Mouse (Mus musculus) forebrain, embryonic 13.5 days (tissue): ENCODE data around the gene Lamtor5. TPM values are rescaled to one million over a fixed set of nuclear protein-coding genes. Genes with fewer than 3 reads are reported as not detected.
"Not testable (repeated sequence)": the region's sequence is repeated elsewhere in the genome, so short reads cannot be mapped to it uniquely, and the experiment has no call there.

Source experiments
- ATAC-seq: fragments of 200-750 bp; cut with Nextera tagmentation; 2 replicates; pipeline ENCODE4 v1.8.0; 2017
- H3K27ac ChIP-seq: fragments of 300-500 bp; sonication (generic); 2 replicates; pipeline ENCODE4 v1.5.1; 2015; ENCODE audit warnings: inconsistent platforms, mild to moderate bottlenecking, moderate library complexity
- H3K27me3 ChIP-seq: fragments of 300-500 bp; sonication (generic); 2 replicates; pipeline ENCODE4 v1.6.1; 2015; ENCODE audit warnings: mild to moderate bottlenecking, inconsistent platforms
- H3K36me3 ChIP-seq: fragments of 300-500 bp; sonication (generic); 2 replicates; pipeline ENCODE4 v1.6.1; 2015; ENCODE audit warnings: mild to moderate bottlenecking, inconsistent platforms; ENCODE audit not compliant: poor library complexity, severe bottlenecking
- H3K4me1 ChIP-seq: fragments of 300-500 bp; sonication (generic); 2 replicates; pipeline ENCODE4 v1.6.1; 2015; ENCODE audit warnings: inconsistent platforms
- H3K4me2 ChIP-seq: fragments of 300-500 bp; sonication (generic); 2 replicates; pipeline ENCODE4 v1.6.1; 2015; ENCODE audit warnings: inconsistent platforms, mild to moderate bottlenecking, moderate library complexity
- H3K4me3 ChIP-seq: fragments of 300-500 bp; sonication (generic); 2 replicates; pipeline ENCODE4 v1.5.1; 2015; ENCODE audit warnings: mild to moderate bottlenecking, inconsistent platforms
- H3K9ac ChIP-seq: fragments of 300-500 bp; sonication (generic); 2 replicates; pipeline ENCODE4 v1.6.1; 2015; ENCODE audit warnings: mild to moderate bottlenecking, inconsistent platforms
- H3K9me3 ChIP-seq: fragments of 300-500 bp; sonication (generic); replicated peaks from 2 replicates; pipeline ENCODE4 v1.6.1; 2016; ENCODE audit warnings: inconsistent platforms
- WGBS: fragments of 180-500 bp; shearing (Covaris S2); methylation state at CpG from one replicate; pipeline ENCODE4 v1.1.7; 2015; 5-methylcytosine and 5-hydroxymethylcytosine counted together
- polyA plus RNA-seq: library from polyadenylated mRNA; unstranded; fragments of >200 nt; fragmentation: Nextera tagmentation; extraction: Ambion mirVana; gene quantifications from 2 replicates; pipeline ENCODE4 v1.2.1, GENCODE M21; 2015

The Lamtor5 gene
- polyA plus RNA-seq, 1 experiment from 2014 or later = 246 TPM

- Histone ChIP-seq H3K9ac (no peak overlapping the region), H3K4me1 (peaks cover 14% of the 10 kb centered on the region), H3K36me3 (no peaks in the 10 kb centered on the region), H3K9me3 (no peaks in the 10 kb centered on the region), H3K4me3 (no peak overlapping the region), H3K4me2 (no peak overlapping the region), H3K27ac (no peak overlapping the region), H3K27me3 (no peaks in the 10 kb centered on the region)
- no peak for ATAC-seq
- 67% methylated on average over 5 of the region's 5 CpGs for WGBS
Observed at GRCm38 (mm10) chr3:107275351-107275750, 3.3 kb upstream of the Lamtor5 start.

GRCm38 (mm10) chr3:107275996-107276395 is 2.7 kb upstream of the Lamtor5 start:
- no peaks in the 10 kb centered on the region for H3K27me3 ChIP-seq
- H3K9me3 ChIP-seq = no peaks in the 10 kb centered on the region
- H3K4me1 ChIP-seq = peaks cover 16% of the 10 kb centered on the region
- H3K36me3 ChIP-seq = no peaks in the 10 kb centered on the region
- no peak overlapping the region for H3K4me3 ChIP-seq
- no peak overlapping the region for H3K27ac ChIP-seq
- no peak overlapping the region for H3K4me2 ChIP-seq
- no peak for ATAC-seq
- 59% methylated on average over 4 of the region's 4 CpGs for WGBS
- no peak overlapping the region for H3K9ac ChIP-seq

- Histone ChIP-seq H3K4me3 (no peak overlapping the region), H3K9me3 (no peaks in the 10 kb centered on the region), H3K4me1 (peaks cover 16% of the 10 kb centered on the region), H3K27me3 (no peaks in the 10 kb centered on the region), H3K4me2 (no peak overlapping the region), H3K9ac (no peak overlapping the region), H3K36me3 (no peaks in the 10 kb centered on the region), H3K27ac (no peak overlapping the region)
- WGBS = 91% methylated on average over 3 of the region's 3 CpGs
- ATAC-seq = no peak
Observed at GRCm38 (mm10) chr3:107276626-107277025, 2.0 kb upstream of the Lamtor5 start.

GRCm38 (mm10) chr3:107286123-107286522 is 7.5 kb downstream of the Lamtor5 start:
- WGBS = 81% methylated on average over 2 of the region's 2 CpGs
- Histone ChIP-seq H3K4me3 (no peak overlapping the region), H3K4me2 (no peak overlapping the region), H3K36me3 (peaks cover 21% of the 10 kb centered on the region), H3K27ac (no peak overlapping the region), H3K4me1 (no peaks in the 10 kb centered on the region), H3K27me3 (no peaks in the 10 kb centered on the region), H3K9me3 (no peaks in the 10 kb centered on the region), H3K9ac (no peak overlapping the region)
- no peak for ATAC-seq

GRCm38 (mm10) chr3:107287346-107287745 is 8.7 kb downstream of the Lamtor5 start:
- Histone ChIP-seq H3K9ac (no peak overlapping the region), H3K9me3 (no peaks in the 10 kb centered on the region), H3K36me3 (peaks cover 18% of the 10 kb centered on the region), H3K4me1 (no peaks in the 10 kb centered on the region), H3K27ac (no peak overlapping the region), H3K4me3 (no peak overlapping the region), H3K27me3 (no peaks in the 10 kb centered on the region), H3K4me2 (no peak overlapping the region)
- no peak for ATAC-seq

- Histone ChIP-seq H3K4me3 (no peak within 1 kb of the TSS), H3K27me3 (no peaks in the 10 kb centered on the region), H3K4me2 (no peak within 1 kb of the TSS), H3K4me1 (no peaks in the 10 kb centered on the region), H3K36me3 (peaks cover 13% of the 10 kb centered on the region; the same call in 1 of the 2 replicates), H3K9ac (no peak within 1 kb of the TSS), H3K9me3 (no peaks in the 10 kb centered on the region), H3K27ac (no peak within 1 kb of the TSS)
- ATAC-seq = no peak
- WGBS = 30% methylated on average over 9 of the region's 9 CpGs
Observed at GRCm38 (mm10) chr3:107290764-107291381, 12.2 kb downstream of the Lamtor5 start, which contains the start of gene Slc16a4. Slc16a4 (plus strand) TSS chr3:107291230.

GRCm38 (mm10) chr3:107295672-107296360 is 17.2 kb downstream of the Lamtor5 start:
- Histone ChIP-seq H3K9me3 (no peaks in the 10 kb centered on the region), H3K27ac (no peak overlapping the region), H3K9ac (no peak overlapping the region), H3K4me2 (no peak overlapping the region), H3K36me3 (peaks cover 13% of the 10 kb centered on the region; the same call in 1 of the 2 replicates), H3K4me3 (no peak overlapping the region), H3K4me1 (no peaks in the 10 kb centered on the region), H3K27me3 (no peaks in the 10 kb centered on the region)
- no peak for ATAC-seq
- 86% methylated on average over 5 of the region's 5 CpGs for WGBS

- WGBS = 69% methylated on average over 4 of the region's 4 CpGs
- not testable (repeated sequence) for H3K4me1 ChIP-seq, H3K4me2 ChIP-seq, H3K9ac ChIP-seq, H3K9me3 ChIP-seq, H3K4me3 ChIP-seq, H3K27me3 ChIP-seq, H3K27ac ChIP-seq, ATAC-seq
- peaks cover 19% of the 10 kb centered on the region; the same call in 1 of the 2 replicates for H3K36me3 ChIP-seq
Observed at GRCm38 (mm10) chr3:107296917-107297316, 18.3 kb downstream of the Lamtor5 start.

GRCm38 (mm10) chr3:107317338-107317737 is 38.7 kb downstream of the Lamtor5 start:
- no peak overlapping the region for H3K27ac ChIP-seq
- no peaks in the 10 kb centered on the region for H3K9me3 ChIP-seq
- no peak overlapping the region for H3K9ac ChIP-seq
- H3K4me3 ChIP-seq = no peak overlapping the region
- ATAC-seq = no peak
- WGBS = 96% methylated on average over 3 of the region's 3 CpGs
- no peak overlapping the region for H3K4me2 ChIP-seq
- H3K4me1 ChIP-seq = peaks cover 18% of the 10 kb centered on the region
- H3K36me3 ChIP-seq = peaks cover 12% of the 10 kb centered on the region
- no peaks in the 10 kb centered on the region for H3K27me3 ChIP-seq

GRCm38 (mm10) chr3:107321141-107321540 is 42.5 kb downstream of the Lamtor5 start:
- WGBS = 89% methylated on average over 2 of the region's 2 CpGs
- peaks cover 54% of the 10 kb centered on the region for H3K4me1 ChIP-seq

GRCm38 (mm10) chr3:107321776-107322175 is 43.1 kb downstream of the Lamtor5 start:
- Histone ChIP-seq H3K4me2 (peak overlapping the region; percentile 21), H3K4me1 (peaks cover 57% of the 10 kb centered on the region), H3K9ac (no peak overlapping the region)

More at GRCm38 (mm10) chr3:107321141-107321540, 42.5 kb downstream of the Lamtor5 start:
- Histone ChIP-seq H3K9me3 (no peaks in the 10 kb centered on the region), H3K27me3 (no peaks in the 10 kb centered on the region), H3K9ac (no peak overlapping the region), H3K36me3 (peaks cover 35% of the 10 kb centered on the region), H3K4me2 (no peak overlapping the region), H3K4me3 (no peak overlapping the region), H3K27ac (no peak overlapping the region)
- ATAC-seq = no peak

GRCm38 (mm10) chr3:107326442-107326841 is 47.8 kb downstream of the Lamtor5 start:
- peaks cover 72% of the 10 kb centered on the region for H3K4me1 ChIP-seq

More at GRCm38 (mm10) chr3:107321776-107322175, 43.1 kb downstream of the Lamtor5 start:
- Histone ChIP-seq H3K27ac (no peak overlapping the region), H3K4me3 (no peak overlapping the region), H3K27me3 (no peaks in the 10 kb centered on the region), H3K36me3 (peaks cover 35% of the 10 kb centered on the region), H3K9me3 (no peaks in the 10 kb centered on the region)
- no peak for ATAC-seq

More at GRCm38 (mm10) chr3:107326442-107326841, 47.8 kb downstream of the Lamtor5 start:
- H3K4me3 ChIP-seq = no peak overlapping the region
- ATAC-seq = no peak
- no peaks in the 10 kb centered on the region for H3K9me3 ChIP-seq
- 90% methylated on average over 1 of the region's 1 CpGs for WGBS
- peaks cover 45% of the 10 kb centered on the region for H3K36me3 ChIP-seq
- H3K9ac ChIP-seq = no peak overlapping the region
- H3K4me2 ChIP-seq = no peak overlapping the region
- H3K27ac ChIP-seq = no peak overlapping the region
- no peaks in the 10 kb centered on the region for H3K27me3 ChIP-seq
